Mouse (Mus musculus): ENCODE results near the gene Egfl8. TPM values are rescaled to one million over a fixed set of nuclear protein-coding genes. Genes with fewer than 3 reads are reported as not detected.

Gene Egfl8
- polyA plus RNA-seq, 1 experiment from 2014 or later = 0.14 TPM

DNA sequence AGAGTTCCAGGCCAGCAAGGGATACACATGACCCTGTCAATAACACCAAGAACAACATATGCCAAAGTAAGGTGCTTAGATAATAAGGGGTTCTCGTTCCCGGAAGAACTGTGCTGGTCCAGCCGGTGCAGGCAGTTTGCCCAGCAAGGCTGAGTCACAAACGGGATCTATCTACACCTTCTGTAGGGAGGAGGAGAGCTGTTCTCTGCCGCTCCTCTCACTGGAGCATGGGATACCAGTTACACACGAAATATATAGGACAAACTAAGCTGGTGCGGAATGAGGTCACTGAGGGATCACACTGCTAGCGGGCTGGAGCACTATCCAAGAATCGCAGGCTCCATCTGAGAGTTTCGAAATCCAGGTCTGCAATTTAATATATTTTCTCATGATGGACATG, 28.2 kb upstream of the Egfl8 start:
- WGBS (ENCODE audit: missing documents) = 85% methylated on average over 10 of the region's 10 CpGs
- Histone ChIP-seq H3K27ac (no peak overlapping the region), H3K79me2 (ENCODE audit: inconsistent target) (peaks cover 34% of the 10 kb centered on the region)

DNA sequence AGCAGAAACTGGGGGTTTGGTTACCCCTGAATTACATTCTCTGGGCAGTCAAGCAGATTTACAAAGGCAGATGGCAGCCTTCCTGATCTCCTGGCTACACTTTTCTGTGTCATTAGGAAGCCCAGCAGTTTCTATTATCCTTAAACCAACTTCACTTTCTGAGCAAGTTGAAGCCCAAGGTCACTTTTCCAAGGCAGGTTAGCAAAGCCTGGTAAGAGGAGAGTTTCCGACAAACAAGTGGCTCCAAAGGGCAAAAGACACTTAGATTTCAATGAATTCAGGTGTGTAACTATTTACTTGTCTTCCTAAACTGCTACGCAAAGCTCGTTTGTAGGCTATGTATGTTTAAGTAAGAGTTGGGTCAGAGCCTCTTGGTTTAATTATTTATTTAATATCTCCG, 27.6 kb upstream of the Egfl8 start:
- Histone ChIP-seq H3K79me2 (ENCODE audit: inconsistent target) (peaks cover 29% of the 10 kb centered on the region), H3K4me3 (ENCODE audit: inconsistent target) (no peak overlapping the region), H3K36me3 (ENCODE audit: inconsistent target) (no peaks in the 10 kb centered on the region), H3K27ac (peak overlapping the region; percentile 90)
- WGBS (ENCODE audit: missing documents) = 95% methylated on average over 4 of the region's 4 CpGs

More for the DNA sequence above, 28.2 kb upstream of the Egfl8 start:
- Histone ChIP-seq H3K4me3 (ENCODE audit: inconsistent target) (no peak overlapping the region), H3K36me3 (ENCODE audit: inconsistent target) (no peaks in the 10 kb centered on the region)

DNA sequence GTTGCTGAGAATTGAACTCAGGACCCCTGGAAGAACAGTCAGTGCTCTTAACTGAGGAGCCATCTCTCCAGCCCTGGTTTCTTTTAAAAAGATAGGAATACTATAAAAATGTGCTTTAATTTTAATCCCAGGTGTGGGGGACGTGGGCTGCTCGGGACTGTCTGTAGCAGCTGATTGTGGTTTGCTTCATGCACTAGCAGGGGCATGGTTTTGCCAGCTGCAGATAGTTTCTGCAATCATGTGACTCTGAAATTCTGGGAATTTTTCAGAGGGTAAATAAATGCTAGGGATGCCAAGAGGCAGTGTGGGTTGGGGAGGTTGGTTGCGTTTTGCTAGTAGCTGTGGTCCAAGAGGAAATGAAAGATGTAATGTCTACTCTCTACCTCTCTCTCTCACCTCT, 26.2 kb upstream of the Egfl8 start:
- 73% methylated on average over 3 of the region's 3 CpGs for WGBS (ENCODE audit: missing documents)
- H3K36me3 ChIP-seq (ENCODE audit: inconsistent target) = no peaks in the 10 kb centered on the region
- H3K27ac ChIP-seq = peak overlapping the region; percentile 90
- no peak overlapping the region for H3K4me3 ChIP-seq (ENCODE audit: inconsistent target)
- peaks cover 18% of the 10 kb centered on the region; the same call in 1 of the 2 replicates for H3K79me2 ChIP-seq (ENCODE audit: inconsistent target)

DNA sequence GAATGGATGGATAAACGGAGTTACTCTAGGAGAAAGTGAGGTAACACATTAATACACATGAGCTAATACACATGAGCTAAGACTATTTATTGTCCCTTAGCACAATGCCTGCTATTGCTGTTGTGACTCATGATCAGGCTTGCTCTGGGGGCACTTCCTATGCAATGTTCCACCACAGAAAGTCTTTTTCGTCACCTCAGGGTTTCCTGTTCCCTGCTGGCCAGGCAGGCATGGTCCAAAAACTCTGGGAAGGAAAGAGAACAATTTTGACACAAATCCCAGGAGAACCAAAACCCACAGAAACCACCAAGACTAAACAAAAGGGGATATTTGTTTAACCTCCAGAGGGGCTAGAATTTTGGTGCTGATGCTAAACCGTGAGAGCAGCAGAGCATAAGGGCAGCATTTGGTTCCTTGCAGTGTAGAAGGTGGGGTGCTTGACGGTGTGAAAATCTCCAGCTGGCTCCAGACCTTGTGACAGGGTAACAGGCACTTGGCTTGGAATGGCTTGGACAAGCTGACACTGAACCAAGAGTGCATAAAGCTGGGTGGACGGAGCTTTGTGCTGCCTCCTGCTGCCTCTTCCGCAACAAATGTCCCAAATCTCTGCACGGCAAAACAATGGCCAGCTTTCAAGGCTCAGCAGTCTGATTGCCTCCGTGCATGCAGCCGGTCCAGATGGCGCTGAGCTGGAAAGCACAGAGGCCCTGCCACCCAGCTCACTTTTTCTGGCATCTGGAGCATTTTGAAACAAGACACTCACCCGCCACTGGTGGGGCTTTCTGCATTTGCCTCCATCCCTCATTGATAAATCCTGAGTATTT, 25.2 kb upstream of the Egfl8 start:
- WGBS (ENCODE audit: missing documents) = 53% methylated on average over 11 of the region's 11 CpGs
- Histone ChIP-seq H3K4me3 (ENCODE audit: inconsistent target) (no peak overlapping the region), H3K27ac (peak overlapping the region; percentile 90), H3K36me3 (ENCODE audit: inconsistent target) (no peaks in the 10 kb centered on the region), H3K79me2 (ENCODE audit: inconsistent target) (peaks cover 13% of the 10 kb centered on the region; the same call in 1 of the 2 replicates)

DNA sequence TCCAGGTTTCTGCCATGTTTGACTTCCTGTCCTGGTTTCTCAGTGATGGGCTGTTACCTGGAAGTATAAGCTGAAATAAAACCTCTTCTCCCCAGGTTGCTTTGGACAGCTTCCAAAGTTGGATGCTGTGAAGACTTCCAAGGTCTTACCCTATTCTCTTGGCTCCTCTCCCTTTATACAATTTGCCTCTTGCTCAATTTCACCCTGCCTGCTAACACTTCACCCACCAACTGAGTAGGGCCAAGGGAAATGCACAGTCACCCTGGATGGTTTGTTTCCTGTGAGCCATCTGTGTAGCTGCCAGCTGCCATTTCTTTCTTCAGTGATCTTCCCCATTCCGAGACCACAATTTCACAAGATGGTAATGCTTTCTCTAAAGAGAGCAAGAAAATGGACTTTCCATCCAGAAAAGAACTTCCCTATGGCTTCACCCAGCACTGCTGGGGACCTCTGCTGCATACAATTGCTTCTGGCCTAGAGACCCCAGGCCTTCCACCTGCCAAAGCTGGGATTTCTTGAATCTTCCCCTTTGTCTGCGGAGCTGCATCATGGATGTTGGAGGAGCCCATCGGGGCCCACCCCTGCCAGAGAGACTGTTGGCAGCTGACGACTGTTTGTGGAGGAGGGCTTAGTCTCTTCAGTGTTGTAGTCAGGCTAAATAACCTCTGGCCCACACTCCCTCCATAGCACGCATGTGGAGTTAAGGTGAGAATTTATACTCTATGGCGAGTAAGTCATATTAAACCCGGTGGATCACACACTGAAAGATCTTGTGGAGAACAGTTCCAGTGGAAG, 23.9 kb upstream of the Egfl8 start:
- WGBS (ENCODE audit: missing documents) = 50% methylated on average over 7 of the region's 7 CpGs
- no peaks in the 10 kb centered on the region; the same call in 1 of the 2 replicates for H3K79me2 ChIP-seq (ENCODE audit: inconsistent target)
- peak overlapping the region; percentile 90 for H3K27ac ChIP-seq
- H3K4me3 ChIP-seq (ENCODE audit: inconsistent target) = no peak overlapping the region
- no peaks in the 10 kb centered on the region for H3K36me3 ChIP-seq (ENCODE audit: inconsistent target)

DNA sequence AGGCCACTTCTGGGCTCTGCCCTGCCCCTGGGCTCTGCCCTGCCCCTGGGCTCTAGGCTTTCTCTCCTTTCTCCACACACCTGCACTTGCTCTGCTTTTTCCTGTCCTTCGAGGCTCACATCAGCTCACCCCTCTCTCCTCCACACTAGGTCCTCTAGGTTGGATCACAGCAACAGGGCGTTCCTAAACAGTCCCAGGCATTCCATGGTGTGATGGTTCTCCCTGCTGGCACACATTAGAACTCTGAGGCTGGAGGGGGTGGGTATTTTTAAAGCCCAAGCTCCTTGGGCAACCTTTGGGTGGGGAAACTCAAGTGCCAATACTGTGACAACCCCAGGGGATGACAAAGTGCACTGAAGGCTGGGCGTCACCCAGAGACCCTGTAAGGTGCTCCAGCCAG, 21.7 kb upstream of the Egfl8 start:
- 89% methylated on average over 2 of the region's 3 CpGs for WGBS (ENCODE audit: missing documents)
- Histone ChIP-seq H3K36me3 (ENCODE audit: inconsistent target) (no peaks in the 10 kb centered on the region), H3K79me2 (ENCODE audit: inconsistent target) (no peaks in the 10 kb centered on the region; the same call in 1 of the 2 replicates), H3K27ac (peak overlapping the region; percentile 90), H3K4me3 (ENCODE audit: inconsistent target) (no peak overlapping the region)

DNA sequence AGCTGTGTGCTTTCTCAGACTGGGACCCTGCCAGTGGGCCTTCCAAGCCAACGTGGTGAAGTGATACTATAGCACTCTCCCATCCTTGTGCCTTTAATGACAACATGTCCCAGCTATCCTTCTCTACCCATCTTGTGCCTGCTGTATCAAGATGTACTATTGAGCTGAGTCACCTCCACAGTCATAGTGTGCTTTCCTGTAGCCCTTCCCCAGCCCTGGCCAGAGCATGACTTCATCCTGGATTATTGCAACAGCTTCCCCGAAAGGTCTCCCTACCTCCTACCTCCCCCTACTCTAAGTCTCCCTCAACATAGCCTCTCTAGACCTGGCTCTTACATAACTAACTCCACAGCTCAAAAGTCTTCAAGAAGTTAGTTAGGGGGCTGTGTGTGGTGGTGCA, 19.9 kb upstream of the Egfl8 start:
- Histone ChIP-seq H3K4me3 (ENCODE audit: inconsistent target) (no peak overlapping the region), H3K36me3 (ENCODE audit: inconsistent target) (no peaks in the 10 kb centered on the region), H3K79me2 (ENCODE audit: inconsistent target) (no peaks in the 10 kb centered on the region; the same call in 1 of the 2 replicates), H3K27ac (no peak overlapping the region)
- 28% methylated on average over 2 of the region's 2 CpGs for WGBS (ENCODE audit: missing documents)

DNA sequence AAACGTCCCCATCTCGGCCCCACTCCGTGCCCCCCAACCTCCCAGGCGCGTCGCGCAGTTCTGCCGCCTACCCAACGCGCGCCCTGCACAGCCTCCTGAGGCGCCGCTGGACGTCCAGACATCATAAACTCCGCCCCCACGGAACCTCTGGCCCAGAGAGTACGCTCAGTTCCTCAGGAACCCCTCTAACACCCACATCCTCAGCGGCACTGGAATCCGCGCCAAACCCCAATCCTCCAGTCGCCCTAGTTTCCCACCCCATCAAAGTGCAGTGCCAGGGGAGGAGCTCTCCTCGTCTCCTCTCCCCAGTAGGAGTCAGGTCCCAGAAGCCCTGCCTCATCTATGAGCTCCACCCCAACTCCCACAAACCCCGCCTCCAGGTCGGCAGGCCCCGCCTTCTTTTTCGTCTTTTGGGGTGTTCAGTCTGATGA, 16.5 kb upstream of the Egfl8 start:
- H3K4me3 ChIP-seq (ENCODE audit: inconsistent target) = peak overlapping the region; percentile 20; the same call in 1 of the 2 replicates
- 1% methylated on average over 15 of the region's 26 CpGs for whole genome bisulfite sequencing (ENCODE audit: missing documents)
- H3K27ac ChIP-seq = peak overlapping the region; percentile 89
- H3K79me2 ChIP-seq (ENCODE audit: inconsistent target) = no peaks in the 10 kb centered on the region; the same call in 1 of the 2 replicates
- H3K36me3 ChIP-seq (ENCODE audit: inconsistent target) = no peaks in the 10 kb centered on the region

DNA sequence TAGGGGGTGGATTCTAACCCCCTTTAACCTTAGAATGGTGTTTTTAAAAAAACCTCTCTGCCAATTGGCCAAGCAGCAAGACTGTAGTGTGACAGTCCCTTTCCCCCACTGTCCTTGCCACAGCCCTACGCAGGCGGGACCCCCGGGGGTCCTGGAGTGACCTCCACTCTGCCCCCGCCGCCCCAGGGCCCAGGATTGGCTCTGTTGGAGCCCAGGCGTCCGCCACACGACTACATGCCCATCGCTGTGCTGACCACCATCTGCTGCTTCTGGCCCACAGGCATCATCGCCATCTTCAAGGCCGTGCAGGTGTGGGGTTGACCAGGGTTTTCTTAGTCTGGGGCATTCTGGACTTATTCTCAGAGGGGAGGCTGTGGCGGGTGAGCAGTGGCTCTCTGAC, 15.9 kb upstream of the Egfl8 start:
- WGBS (ENCODE audit: missing documents) = 26% methylated on average over 12 of the region's 12 CpGs
- H3K79me2 ChIP-seq (ENCODE audit: inconsistent target) = peaks cover 1% of the 10 kb centered on the region; the same call in 1 of the 2 replicates
- H3K36me3 ChIP-seq (ENCODE audit: inconsistent target) = no peaks in the 10 kb centered on the region
- peak overlapping the region; percentile 20; the same call in 1 of the 2 replicates for H3K4me3 ChIP-seq (ENCODE audit: inconsistent target)
- H3K27ac ChIP-seq = peak overlapping the region; percentile 89

DNA sequence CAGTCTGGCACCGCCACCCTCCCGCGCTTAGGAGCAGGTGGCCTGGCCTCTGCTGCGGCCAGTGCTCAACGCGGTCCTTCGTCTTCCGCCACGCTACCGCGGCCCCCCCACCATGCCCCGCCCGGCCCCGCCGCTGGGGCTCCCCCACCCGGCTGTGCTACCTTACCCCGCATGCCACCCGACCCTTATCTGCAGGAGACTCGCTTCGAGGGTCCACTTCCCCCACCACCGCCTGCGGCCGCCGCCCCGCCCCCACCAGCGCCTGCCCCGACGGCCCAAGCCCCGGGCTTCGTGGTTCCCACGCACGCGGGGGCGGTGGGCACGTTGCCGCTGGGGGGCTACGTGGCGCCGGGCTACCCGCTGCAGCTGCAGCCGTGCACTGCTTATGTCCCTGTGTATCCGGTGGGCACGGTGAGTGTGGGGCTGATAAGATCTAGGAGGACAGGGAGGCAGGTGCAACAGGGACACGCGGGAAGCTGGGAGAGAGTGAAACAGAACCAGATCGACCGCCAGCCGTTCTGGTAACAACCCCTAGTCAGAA, 15.1 kb upstream of the Egfl8 start:
- H3K27ac ChIP-seq = no peak overlapping the region
- 23% methylated on average over 28 of the region's 48 CpGs for WGBS (ENCODE audit: missing documents)
- peaks cover 9% of the 10 kb centered on the region; the same call in 1 of the 2 replicates for H3K79me2 ChIP-seq (ENCODE audit: inconsistent target)
- H3K36me3 ChIP-seq (ENCODE audit: inconsistent target) = no peaks in the 10 kb centered on the region
- no peak overlapping the region for H3K4me3 ChIP-seq (ENCODE audit: inconsistent target)

DNA sequence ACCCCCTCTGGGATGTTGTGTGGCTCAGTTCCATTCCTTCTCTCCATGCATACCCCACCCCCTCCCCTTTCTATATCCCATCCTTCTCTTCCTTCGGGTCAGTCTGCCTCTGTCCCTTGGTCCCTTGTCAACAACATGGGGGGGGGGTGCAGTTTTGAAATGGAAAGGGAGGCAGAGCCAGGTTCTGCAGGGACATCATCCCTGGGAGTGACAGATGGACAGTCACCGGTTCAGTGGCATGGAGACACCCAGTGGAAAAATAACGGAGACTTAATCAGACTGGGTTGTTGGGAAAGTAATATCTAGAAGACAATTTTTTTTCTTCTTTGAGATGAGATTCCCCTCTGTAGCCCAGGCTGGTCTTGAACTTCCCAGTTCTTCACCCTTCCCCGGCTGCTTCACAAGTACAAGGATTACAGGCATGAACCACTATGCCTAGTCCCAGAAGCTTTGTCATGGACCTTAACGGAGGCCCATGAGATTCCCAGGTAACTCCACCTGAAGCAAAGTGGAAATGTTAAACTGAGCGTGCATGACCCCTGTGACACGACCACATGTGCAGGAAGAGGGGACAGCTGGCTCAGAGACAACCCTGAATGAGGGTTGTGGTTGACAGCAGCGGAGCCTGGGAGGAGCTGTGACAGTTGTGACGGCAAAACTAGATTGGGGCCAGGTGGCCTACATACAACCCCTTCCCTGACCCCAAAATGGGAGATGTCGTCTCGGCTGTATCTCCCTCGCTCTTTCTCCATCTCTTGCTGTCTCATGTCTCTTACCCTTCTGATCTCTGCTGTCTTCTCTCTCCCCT, 14.2 kb upstream of the Egfl8 start:
- Histone ChIP-seq H3K36me3 (ENCODE audit: inconsistent target) (peaks cover 6% of the 10 kb centered on the region; the same call in 1 of the 2 replicates), H3K4me3 (ENCODE audit: inconsistent target) (no peak overlapping the region), H3K79me2 (ENCODE audit: inconsistent target) (peaks cover 17% of the 10 kb centered on the region; the same call in 1 of the 2 replicates), H3K27ac (no peak overlapping the region)
- 56% methylated on average over 12 of the region's 12 CpGs for WGBS (ENCODE audit: missing documents)

DNA sequence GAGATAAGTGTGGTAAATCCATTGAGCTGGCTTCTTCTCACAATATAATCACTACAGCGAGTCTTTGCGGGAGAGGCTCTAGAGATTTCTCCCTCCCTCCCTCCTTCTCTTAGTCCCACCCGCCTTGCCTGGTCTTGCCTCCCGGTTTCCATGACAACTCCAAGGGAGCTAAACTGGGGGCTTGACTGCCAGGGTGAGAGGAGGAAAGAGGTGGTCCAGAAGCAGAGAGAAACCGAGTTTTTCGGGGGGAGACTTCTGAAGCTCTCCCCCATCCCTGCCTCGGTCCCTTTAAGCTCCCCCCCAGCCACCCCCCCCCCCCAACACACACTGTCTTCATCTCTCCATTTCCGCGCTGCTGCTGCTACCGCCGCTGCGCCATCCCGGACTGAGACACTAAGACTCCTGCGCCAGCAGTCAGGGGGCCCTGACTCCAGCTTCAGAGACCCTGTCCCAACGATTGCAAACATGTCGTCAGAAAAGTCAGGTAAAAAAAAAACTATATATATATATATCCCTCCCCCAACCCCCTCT, 13.5 kb upstream of the Egfl8 start, which contains the start of gene Prrt1:
Gene Prrt1 (plus strand): TSS at position 313 of the 531 bp plus-strand sequence.
- Histone ChIP-seq H3K36me3 (ENCODE audit: inconsistent target) (peaks cover 7% of the 10 kb centered on the region; the same call in 1 of the 2 replicates), H3K79me2 (ENCODE audit: inconsistent target) (peaks cover 17% of the 10 kb centered on the region; the same call in 1 of the 2 replicates), H3K27ac (peak within 1 kb of the TSS; percentile 92), H3K4me3 (ENCODE audit: inconsistent target) (peak within 1 kb of the TSS; percentile 80; the same call in 1 of the 2 replicates)
- WGBS (ENCODE audit: missing documents) = 82% methylated on average over 8 of the region's 16 CpGs

DNA sequence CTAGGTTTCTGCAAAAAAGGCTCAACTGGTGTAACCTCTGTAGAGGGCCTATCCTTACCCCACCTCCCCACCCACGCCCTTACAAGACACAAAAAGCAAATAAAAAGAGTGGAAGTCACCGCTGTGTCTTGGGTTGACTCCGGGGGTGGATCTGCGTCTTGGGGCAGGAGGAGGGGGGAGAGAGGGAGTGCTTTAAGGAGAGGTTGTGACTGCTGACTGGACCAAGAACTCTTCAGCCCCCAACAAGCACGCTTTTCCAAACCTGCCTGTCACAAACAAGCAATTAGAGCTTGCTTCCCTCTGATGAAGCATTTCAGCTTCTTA, 12.8 kb upstream of the Egfl8 start:
- Histone ChIP-seq H3K4me3 (ENCODE audit: inconsistent target) (peak overlapping the region; percentile 80; the same call in 1 of the 2 replicates), H3K36me3 (ENCODE audit: inconsistent target) (peaks cover 12% of the 10 kb centered on the region; the same call in 1 of the 2 replicates), H3K27ac (peak overlapping the region; percentile 92; the same call in 1 of the 2 replicates), H3K79me2 (ENCODE audit: inconsistent target) (peaks cover 17% of the 10 kb centered on the region; the same call in 1 of the 2 replicates)
- 76% methylated on average over 5 of the region's 5 CpGs for WGBS (ENCODE audit: missing documents)
